Comparison of ENCODE assay signal across 9 mouse cellular contexts in the genomic region with DNA sequence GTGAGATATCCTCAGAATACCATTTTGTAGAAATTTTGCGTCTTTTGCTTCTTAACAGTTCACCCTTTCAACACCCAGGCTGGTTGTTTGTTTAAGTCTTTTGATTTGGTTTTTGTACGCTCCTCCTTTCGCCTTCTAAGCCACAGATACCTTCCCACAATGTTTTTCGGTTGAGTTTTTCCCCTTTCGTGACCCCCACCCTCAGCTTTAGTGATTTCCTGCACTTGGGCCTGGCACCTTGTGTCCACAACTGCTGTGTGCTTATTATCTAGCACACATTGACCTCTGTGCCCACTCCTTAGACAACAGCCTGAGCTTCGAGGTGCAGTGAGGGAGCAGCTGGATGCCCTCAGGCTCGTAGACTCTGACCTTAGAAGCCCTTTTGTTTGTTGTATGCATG. TPM values are rescaled to one million over a fixed set of nuclear protein-coding genes. Genes with fewer than 3 reads are reported as not detected.
DNase-seq lines count a peak whose midpoint lies in the region; ATAC-seq and TF ChIP-seq lines count a peak whose summit lies in the region.
"Had no signal": no experiment of that assay in that cellular context is flagged by ENCODE, and none has a peak within 500 bp of the region (broad histone marks: within the 10 kb centered on the region; RNA-seq: fewer than 3 reads in every experiment).

No protein-coding gene starts in this region.

- peak overlapping the region; percentile 88; the same call in 1 of the 2 replicates for H3K9ac ChIP-seq in heart, embryonic 12.5 days
- H3K9ac ChIP-seq in heart, postnatal 0 days (replicated peaks; ENCODE audit: low read depth, low read length), result peak overlapping the region; percentile 86; the same call in 1 of the 2 replicates

- TF ChIP-seq EP300 in heart, postnatal 0 days (IDR thresholded peaks at IDR 0.05; ENCODE audit: low read depth), result no peak

- H3K9me3 ChIP-seq in heart, embryonic 12.5 days (replicated peaks), result no peaks in the 10 kb centered on the region
- no peaks in the 10 kb centered on the region for H3K9me3 ChIP-seq in E14TG2a.4 (ENCODE audit: low read length)
- H3K9me3 ChIP-seq in heart, postnatal 0 days (replicated peaks; ENCODE audit: control insufficient read depth, low read length), result no peaks in the 10 kb centered on the region
- H3K9me3 ChIP-seq in midbrain, embryonic 10.5 days (replicated peaks), result peaks cover 19% of the 10 kb centered on the region; the same call in 1 of the 2 replicates

- no peak for ATAC-seq in heart, embryonic 12.5 days (ENCODE audit: insufficient number of reproducible peaks, low FRiP score)
- ATAC-seq in heart, postnatal 0 days (ENCODE audit: insufficient read depth, low read depth), result no peak
- ATAC-seq in erythroid progenitor cell, adult 5-6 weeks (replicated peaks; ENCODE audit: low FRiP score, poor library complexity, severe bottlenecking), result no peak

- no peak for DNase-seq in heart, adult 9 months (ENCODE audit: low spot score in 2 of 2)
- DNase-seq in heart, postnatal 0 days (ENCODE audit: low spot score), result no peak
- no peak for DNase-seq in midbrain, embryonic 10.5 days (ENCODE audit: low spot score)
- no peak for DNase-seq in layer of hippocampus, postnatal 36 days
- DNase-seq in frontal cortex, postnatal 25 days (ENCODE audit: low spot score in 2 of 2), result no peak
- DNase-seq: kidney, postnatal 25 days had no signal

- 64% methylated on average over 7 of the region's 7 CpGs for WGBS in heart, embryonic 12.5 days
- WGBS in heart, postnatal 0 days, result 68% methylated on average over 7 of the region's 7 CpGs
- 79% methylated on average over 7 of the region's 7 CpGs for WGBS in midbrain, embryonic 10.5 days

- 0 out of 2 replicates have a peak, but pooled peaks cover 8% of the 10 kb centered on the region for H3K36me3 ChIP-seq in heart, embryonic 12.5 days
- peaks cover 19% of the 10 kb centered on the region for H3K36me3 ChIP-seq in E14TG2a.4 (ENCODE audit: insufficient read depth, low read length)
- no peaks in the 10 kb centered on the region for H3K36me3 ChIP-seq in heart, postnatal 0 days (replicated peaks; ENCODE audit: control insufficient read depth, insufficient read depth, low read length)
- H3K36me3 ChIP-seq in midbrain, embryonic 10.5 days, result peaks cover 47% of the 10 kb centered on the region

- H3K27ac ChIP-seq in heart, embryonic 12.5 days (ENCODE audit: poor library complexity, severe bottlenecking), result no peak overlapping the region
- H3K27ac ChIP-seq in heart, postnatal 0 days (ENCODE audit: low read depth), result no peak overlapping the region
- peak overlapping the region; percentile 99 for H3K27ac ChIP-seq in midbrain, embryonic 10.5 days (replicated peaks)

- peaks cover 11% of the 10 kb centered on the region for H3K4me1 ChIP-seq in heart, embryonic 12.5 days (replicated peaks)
- H3K4me1 ChIP-seq in E14TG2a.4 (replicated peaks; ENCODE audit: low read depth, low read length), result peaks cover 15% of the 10 kb centered on the region
- H3K4me1 ChIP-seq in heart, postnatal 0 days (ENCODE audit: control insufficient read depth, insufficient read depth), result peaks cover 13% of the 10 kb centered on the region
- peaks cover 15% of the 10 kb centered on the region for H3K4me1 ChIP-seq in midbrain, embryonic 10.5 days

- peak overlapping the region; percentile 85 for H3K4me3 ChIP-seq in heart, embryonic 12.5 days
- peak overlapping the region; percentile 93 for H3K4me3 ChIP-seq in E14TG2a.4 (replicated peaks; ENCODE audit: low read length)
- peak overlapping the region; percentile 78 for H3K4me3 ChIP-seq in heart, postnatal 0 days (ENCODE audit: low read depth, low read length)
- peak overlapping the region; percentile 87 for H3K4me3 ChIP-seq in midbrain, embryonic 10.5 days

- no peak for TF ChIP-seq CTCF in E14TG2a.4 (conservative IDR thresholded peaks at IDR 0.05; ENCODE audit: low read length)
- no peak for TF ChIP-seq CTCF in heart, postnatal 0 days (IDR thresholded peaks at IDR 0.05; ENCODE audit: low read depth)

- H3K27me3 ChIP-seq in heart, embryonic 12.5 days (replicated peaks), result 0 out of 2 replicates have a peak, but pooled peaks cover 5% of the 10 kb centered on the region
- H3K27me3 ChIP-seq in E14TG2a.4 (ENCODE audit: insufficient read depth, low read length), result no peaks in the 10 kb centered on the region
- no peaks in the 10 kb centered on the region for H3K27me3 ChIP-seq in heart, postnatal 0 days (ENCODE audit: control insufficient read depth, insufficient read depth, low read length)
- no peaks in the 10 kb centered on the region for H3K27me3 ChIP-seq in midbrain, embryonic 10.5 days (ENCODE audit: low read depth, poor library complexity, severe bottlenecking)

- H3K4me2 ChIP-seq in heart, embryonic 12.5 days, result peak overlapping the region; percentile 67
- H3K4me2 ChIP-seq in heart, postnatal 0 days (ENCODE audit: low read depth, low read length), result peak overlapping the region; percentile 85

RNA-seq across cellular contexts. Expression of gene Zfp386, which starts 1.2 kb away (rescaled TPM):
- polyA plus RNA-seq in heart, embryonic 12.5 days (2016; fragmentation: Nextera tagmentation; extraction: Ambion mirVana), result 29.2 and 32.2 TPM in 2 replicates
- 13.5 and 25.2 TPM in 2 replicates for total RNA-seq in heart, postnatal 0 days (2014; rRNA removed; ENCODE audit: low replicate concordance)
- 31.7 and 32.1 TPM in 2 replicates for polyA plus RNA-seq in heart, postnatal 0 days (2015; fragmentation: Nextera tagmentation; extraction: Ambion mirVana)
- polyA plus RNA-seq in midbrain, embryonic 10.5 days (2016; fragmentation: Nextera tagmentation; extraction: Ambion mirVana), result 65.2 and 69.8 TPM in 2 replicates
- 10 to 100 TPM; 32.9 to 33.3 TPM for total RNA-seq in layer of hippocampus, postnatal 36 days (2021)
- 6.7 and 9.0 TPM in 2 replicates for total RNA-seq in erythroid progenitor cell, adult 5-6 weeks (2015; ENCODE audit: low replicate concordance)
- 0.61 and 3.7 TPM in 2 replicates for total RNA-seq in erythroid progenitor cell, adult 5-6 weeks (2017; ENCODE audit: low replicate concordance)

RNA-seq across cellular contexts. Expression of gene Vipr2, which starts 28.8 kb away (rescaled TPM):
- 0.70 and 1.2 TPM in 2 replicates for polyA plus RNA-seq in heart, embryonic 12.5 days (2016; fragmentation: Nextera tagmentation; extraction: Ambion mirVana)
- total RNA-seq in heart, postnatal 0 days (2014; rRNA removed; ENCODE audit: low replicate concordance), result 0.85 and 1.3 TPM in 2 replicates
- polyA plus RNA-seq in heart, postnatal 0 days (2015; fragmentation: Nextera tagmentation; extraction: Ambion mirVana), result 0.30 TPM in 2 replicates
- polyA plus RNA-seq in midbrain, embryonic 10.5 days (2016; fragmentation: Nextera tagmentation; extraction: Ambion mirVana), result 2.9 and 3.9 TPM in 2 replicates
- total RNA-seq in layer of hippocampus, postnatal 36 days (2021), result 1 to 10 TPM in 1 of 2 experiments, under 1 TPM in 1; 0.50 to 1.6 TPM
- not detected in 2 replicates for total RNA-seq in erythroid progenitor cell, adult 5-6 weeks (2015; ENCODE audit: low replicate concordance)
- total RNA-seq in erythroid progenitor cell, adult 5-6 weeks (2017; ENCODE audit: low replicate concordance), result not detected in 2 replicates
